Mouse (Mus musculus) gastrocnemius, adult 18-20 months (tissue): ENCODE results near the gene Dhdh. TPM values are rescaled to one million over a fixed set of nuclear protein-coding genes. Genes with fewer than 3 reads are reported as not detected.
A peak's percentile ranks its signal among the peaks of the same experiment; 100 is the strongest.
"Not testable (repeated sequence)": the region's sequence is repeated elsewhere in the genome, so short reads cannot be mapped to it uniquely, and the experiment has no call there.

Experiments used
- DNase-seq: peaks from one replicate; pipeline ENCODE4 v3.0.0; 2021; ENCODE audit warnings: low spot score
- long read RNA-seq, 2 experiments: library from polyadenylated mRNA; stranded (forward); transcript quantifications; one replicate each; pipeline ENCODE4 v2.0.0; 2021
- total RNA-seq, 2 experiments: library from RNA; stranded (reverse); gene quantifications; 2 replicates each; pipeline ENCODE4 v1.2.3; 2021

Gene Dhdh
- total RNA-seq: 10 to 100 TPM; 22.6 to 22.9 TPM
- long read RNA-seq, experiment 1, full-length matches to known transcripts: 2 of 5 reads
- long read RNA-seq, experiment 1, partial matches to known transcripts: 1 of 5 reads
- long read RNA-seq, experiment 1, other reads (novel, unspliced or antisense): 2 of 5 reads
- long read RNA-seq, experiment 2, full-length matches to known transcripts: 1 of 5 reads
- long read RNA-seq, experiment 2, partial matches to known transcripts: 0 of 5 reads
- long read RNA-seq, experiment 2, other reads (novel, unspliced or antisense): 4 of 5 reads

DNA sequence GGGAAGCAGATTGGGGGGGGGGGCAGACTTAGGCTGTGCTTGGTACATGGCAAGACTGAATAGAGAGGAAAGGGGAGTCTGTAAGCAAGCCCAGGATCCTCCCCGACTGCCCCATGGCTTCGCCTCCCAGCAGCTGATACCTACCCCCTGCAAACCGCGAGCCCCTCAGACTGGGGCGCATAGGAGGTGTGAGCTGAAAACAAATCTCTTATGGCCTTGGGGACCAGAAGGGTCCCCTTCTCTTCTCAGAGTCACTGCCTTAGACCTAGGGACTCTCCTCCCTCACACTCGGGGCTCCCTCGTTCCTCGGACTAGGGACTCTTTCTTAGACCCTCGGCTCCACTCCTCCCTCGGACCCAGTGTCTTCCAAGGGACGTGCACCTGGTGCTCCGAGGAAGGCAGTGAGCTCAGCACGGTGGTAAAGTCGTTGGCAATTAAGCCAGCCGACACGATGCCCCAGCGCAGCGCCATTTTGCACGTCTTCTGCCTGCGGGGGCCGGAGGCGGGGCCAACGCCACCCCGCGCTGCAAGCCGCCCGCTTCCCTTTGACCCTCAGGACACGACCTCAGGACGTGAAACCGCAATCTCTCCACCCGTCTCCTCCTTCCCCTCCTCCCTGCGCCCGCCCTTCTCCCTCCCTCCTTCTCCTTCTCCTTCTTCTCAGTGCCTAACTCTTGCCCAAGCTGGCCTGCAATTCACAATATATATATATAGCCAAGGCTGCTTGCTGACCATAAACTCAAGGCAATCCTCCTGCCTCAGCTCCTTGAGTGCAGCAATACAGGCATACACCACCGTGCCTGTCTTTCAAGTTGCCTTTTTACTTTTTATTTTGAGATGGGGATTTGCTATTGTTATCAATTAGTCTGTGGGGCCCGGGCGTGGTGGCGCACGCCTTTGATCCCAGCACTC, at the start of gene Dhdh:
Dhdh (minus strand) TSS at position 513 of the 912 bp plus-strand sequence.
- DNase-seq: peak; percentile 82

DNA sequence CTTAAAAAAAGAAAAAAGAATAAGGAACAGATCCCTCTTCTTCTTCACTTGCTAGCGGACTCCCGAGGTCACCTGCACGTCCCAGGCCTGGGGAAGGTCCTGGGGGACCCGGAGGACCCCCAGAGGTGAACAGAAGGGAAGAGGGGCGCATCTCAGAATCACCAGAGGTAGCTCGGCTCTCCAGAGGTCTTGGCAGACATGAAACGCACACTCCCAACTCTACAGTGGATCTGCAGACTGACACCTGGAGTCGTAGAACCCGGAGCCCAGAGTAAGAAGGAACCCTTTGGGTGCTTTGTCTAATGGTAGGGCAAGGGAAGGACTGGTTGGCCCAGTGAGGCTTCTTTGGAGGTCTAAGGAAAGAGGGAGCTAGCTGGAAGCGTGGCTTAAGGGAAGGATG, 49.0 kb upstream of the Dhdh start:
- no peak for DNase-seq

DNA sequence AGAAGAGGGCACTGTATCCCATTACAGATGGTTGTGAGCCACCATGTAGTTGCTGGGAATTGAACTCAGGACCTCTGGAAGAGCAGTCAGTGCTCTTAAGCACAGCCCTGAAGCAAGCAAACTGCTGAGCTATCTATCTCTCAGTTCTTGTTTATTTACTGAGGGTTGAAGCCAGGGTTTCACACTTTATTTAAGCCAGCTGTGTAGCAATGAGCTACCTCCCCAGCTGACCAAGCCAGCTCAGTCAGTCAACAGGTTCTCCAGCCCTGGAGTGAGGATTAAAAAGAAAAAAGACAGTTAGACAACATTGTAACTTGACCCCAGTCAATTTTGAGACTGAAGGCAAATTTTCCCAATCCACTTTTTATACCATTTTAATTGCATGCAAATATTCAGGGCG, 47.1 kb upstream of the Dhdh start:
- DNase-seq: no peak

DNA sequence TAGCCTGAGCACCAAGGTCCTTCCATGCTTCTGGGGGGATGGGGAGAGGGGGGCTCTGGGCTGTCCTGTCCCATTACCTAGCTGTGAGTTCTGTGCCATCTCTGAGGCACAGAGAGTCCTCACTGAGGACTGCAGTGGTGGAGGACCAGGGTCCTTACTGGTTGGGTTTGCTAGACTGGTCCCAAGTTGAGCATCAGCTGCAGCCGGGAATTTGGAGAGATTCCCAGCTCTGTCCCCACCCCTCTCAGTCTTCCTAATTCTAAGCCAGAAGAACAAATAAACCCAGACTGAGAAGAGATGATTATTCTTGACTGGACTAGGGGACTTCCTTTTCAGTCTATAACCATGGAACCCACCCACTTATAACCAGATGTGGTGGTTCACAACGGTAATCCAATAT, 42.0 kb upstream of the Dhdh start:
- no peak for DNase-seq

DNA sequence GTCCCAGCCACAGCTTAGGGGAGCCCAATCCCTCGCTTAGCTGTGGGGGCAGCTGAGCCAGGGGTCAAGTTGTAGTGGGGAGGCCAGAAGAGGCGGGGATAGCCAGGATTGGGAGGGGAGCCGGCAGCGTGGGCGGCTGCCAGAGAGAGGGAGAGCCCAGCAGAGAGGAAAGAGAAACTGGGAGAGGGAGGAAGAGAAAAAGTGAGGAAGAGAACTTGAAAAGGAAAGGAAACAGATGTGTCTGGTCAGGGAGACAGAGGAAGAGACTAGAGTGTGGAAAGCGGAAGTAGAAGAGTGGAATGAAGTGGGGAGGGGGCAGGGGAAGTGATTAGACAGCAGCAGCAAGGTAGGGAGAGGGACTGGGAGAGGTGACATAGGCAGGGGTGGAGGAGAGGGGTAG, 40.9 kb upstream of the Dhdh start:
- DNase-seq: no peak

DNA sequence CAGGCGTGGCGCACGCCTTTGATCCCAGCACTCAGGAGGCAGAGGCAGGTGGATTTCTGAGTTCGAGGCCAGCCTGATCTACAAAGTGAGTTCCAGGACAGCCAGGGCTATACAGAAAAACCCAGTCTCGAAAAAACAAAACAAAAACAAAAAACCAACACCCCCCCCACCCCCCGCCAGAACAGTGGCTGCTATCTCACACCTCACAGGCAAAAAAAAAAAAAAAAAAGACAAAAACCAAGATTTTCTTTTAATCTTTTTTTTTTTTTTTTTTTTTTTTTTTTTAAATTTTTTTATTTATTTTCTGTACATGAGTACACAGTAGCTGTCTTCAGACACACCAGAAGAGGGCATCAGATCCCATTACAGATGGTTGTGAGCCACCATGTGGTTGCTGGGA, 38.6 kb upstream of the Dhdh start:
- DNase-seq: not testable (repeated sequence)

DNA sequence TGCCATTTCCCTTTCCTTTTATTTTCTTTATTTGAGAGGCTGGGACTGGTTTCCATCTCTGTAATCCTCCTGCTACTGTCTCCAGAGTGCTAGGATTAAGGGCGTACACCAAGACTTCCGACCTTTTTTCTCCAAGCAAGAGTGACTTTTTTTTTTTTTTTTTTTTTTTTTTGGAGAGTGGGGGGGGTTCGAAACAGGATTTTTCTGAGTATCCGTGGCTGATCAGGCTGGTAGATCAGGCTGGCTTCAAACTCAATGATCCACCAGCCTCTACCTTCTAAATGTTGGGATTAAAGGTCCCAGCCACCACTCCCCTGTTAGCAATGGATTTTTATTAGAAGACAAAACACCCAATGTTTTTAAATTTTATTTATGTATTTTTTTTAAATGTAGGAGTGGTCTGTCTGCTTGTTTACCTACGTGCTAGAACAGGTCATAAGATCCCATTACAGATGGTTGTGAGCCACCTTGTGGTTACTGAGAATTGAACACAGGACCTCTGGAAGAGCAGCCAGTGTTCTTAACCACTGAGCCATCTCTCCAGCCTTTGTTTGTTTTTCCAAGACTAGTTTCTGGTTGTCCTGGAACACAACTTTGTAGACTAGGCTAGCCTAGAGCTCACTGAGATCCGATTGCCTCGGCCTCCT, 38.0 kb upstream of the Dhdh start:
- DNase-seq: no peak

DNA sequence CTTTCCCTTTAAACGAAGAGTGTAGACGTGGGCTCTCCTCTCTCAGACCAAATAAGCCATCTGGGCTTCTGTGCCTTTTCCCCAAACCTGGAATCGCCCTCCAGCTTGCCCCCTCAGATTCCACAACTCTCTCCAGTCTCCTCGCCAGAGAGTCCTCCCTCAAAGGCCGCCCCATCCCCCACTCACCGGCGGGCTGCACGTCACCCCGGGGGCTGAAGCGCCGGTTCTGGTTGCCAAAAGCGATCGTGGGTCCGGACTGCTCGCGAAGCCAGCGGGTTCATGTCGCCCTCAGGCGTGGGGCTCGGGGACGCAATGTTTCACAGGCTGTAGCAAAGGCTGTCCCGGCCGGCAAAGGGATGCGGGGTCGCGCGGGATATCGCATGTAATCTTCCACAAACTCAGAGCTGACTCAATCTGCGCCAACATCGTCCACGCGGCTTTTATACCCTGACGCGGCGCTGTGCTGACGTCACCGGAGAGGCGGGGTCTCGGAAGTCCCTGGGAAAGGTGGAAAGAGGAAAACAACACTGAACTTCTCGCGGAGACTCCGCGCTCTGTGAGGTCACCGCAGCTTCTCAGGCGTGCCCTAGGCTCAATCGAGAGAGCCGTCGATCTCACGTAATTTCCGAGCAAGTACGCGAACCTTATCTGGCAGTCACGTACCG, 37.3 kb upstream of the Dhdh start, which contains the start of the genes Ppp1r15a and Plekha4:
Ppp1r15a (minus strand) TSS at position 460 of the 665 bp plus-strand sequence.
Plekha4 (plus strand) TSS at position 522 of the 665 bp plus-strand sequence.
- peak; percentile 98 for DNase-seq

DNA sequence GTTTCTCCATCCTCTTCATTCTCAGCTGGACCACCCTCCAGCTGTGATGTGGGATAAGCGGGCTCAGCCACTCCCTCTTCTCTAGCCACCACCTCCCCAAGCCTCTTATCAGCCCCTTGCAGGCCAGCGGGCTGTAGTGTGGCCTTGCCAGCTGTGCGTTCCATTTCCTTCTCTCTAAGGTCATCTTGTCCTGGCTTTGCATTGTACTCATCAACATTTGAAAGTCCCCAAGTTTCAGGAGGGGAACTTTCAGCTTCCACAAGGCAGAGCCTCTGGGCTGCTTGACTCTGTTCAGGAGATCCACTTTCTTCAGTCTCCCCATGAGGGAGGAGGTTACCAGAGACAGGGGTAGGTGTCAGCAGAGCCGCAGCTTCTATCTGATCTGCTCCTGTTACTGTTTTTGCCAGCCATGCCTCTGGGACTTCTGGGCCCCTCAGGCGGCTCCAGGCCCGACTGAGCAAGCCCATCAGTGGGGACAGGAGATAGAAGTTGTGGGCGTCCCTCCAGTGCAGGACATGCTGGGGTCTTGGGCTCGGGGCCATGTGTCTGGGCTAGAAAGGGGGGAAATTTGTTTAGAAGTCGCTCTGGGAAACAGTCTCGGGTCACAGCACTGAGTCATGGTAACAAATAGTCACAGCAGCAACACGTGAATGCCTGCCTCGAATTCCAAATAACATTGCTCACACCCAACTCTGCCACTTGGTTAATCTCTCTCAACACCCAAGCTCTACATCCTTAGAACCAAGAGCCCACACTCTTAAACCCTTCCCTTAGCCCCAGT, 36.4 kb upstream of the Dhdh start:
- DNase-seq: peak; percentile 53

DNA sequence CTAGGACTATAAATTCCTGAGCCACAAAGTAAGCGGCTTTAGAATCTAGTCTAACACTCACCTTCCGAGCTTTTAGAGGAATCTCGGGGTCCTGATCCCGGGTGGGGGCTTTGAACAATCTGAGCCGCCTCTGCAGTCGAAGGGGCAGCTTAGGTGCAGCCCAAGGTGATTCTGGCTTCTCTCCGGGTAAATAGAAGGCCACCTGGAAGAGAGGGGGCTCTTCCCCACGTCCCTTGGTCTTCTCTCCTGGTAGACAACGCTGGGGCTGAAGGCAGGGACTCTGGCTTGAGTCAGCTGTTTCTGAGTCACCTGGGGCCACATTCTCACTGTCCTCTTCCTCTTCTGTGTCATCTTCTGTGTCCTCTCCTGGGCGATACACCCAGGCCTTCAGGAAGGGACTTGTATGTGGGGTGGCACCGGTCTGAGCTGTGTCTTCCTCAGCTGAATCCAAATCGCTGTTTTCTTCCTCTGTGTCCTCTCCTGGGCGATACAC, 35.1 kb upstream of the Dhdh start:
- DNase-seq: no peak

DNA sequence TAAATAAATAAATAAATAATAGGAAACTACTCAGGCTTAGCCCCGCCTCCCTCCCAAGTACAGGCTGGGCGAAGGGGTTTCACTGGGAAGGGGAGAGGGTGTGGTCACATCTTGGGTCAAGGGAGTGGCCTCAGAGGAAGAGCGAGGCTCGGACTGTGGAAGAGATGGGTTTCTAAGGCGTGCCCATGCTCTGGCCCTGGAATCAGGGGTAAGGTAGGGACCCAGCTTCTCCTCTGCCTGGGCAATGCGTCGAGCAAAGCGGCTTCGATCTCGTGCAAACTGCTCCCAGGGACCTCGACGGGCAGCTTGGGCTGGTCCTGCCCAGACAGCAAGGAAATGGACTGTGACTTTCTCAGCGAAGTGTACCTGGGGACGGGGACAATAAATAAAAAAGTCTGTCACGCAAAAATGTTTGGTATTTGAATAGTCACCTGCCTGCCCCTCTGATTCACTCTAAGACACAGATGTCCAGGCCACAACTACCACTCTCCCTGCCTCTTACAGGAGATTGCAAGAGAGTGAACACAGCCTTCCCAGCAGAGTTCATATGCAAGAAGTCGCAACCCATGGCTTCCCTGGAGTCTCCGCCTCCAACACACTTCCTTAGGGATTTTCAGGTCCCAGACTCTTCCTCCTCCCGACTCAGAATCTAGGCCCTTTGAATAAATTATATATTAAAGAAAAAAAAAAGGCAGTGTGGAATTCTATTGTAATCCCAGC, 34.5 kb upstream of the Dhdh start:
- no peak for DNase-seq

DNA sequence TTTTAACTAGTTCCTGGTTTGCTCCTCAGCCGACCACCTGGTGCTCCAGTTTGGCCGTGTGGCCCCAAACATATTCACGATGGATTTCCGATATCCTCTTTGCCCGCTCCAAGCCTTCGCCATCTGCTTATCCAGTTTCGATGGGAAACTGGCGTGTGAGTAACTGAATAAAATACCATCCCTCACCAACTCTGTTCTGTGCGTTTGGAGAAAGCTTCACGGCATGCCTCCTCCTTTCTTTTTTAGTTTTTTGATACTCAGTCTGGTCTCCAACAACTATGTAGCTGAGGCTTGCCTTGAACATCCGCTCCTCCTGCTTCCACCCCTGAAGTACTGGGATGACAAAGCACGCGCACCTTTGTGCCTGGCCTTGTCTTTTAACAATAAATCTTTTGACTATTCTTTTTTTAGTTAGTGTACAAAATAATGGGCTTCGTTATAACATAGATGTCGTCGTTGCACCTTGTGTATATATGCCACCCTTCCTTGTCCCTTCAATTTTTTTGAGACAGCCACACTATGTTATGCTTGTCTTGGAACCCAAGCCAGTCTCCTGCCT, 33.7 kb upstream of the Dhdh start:
- no peak for DNase-seq

DNA sequence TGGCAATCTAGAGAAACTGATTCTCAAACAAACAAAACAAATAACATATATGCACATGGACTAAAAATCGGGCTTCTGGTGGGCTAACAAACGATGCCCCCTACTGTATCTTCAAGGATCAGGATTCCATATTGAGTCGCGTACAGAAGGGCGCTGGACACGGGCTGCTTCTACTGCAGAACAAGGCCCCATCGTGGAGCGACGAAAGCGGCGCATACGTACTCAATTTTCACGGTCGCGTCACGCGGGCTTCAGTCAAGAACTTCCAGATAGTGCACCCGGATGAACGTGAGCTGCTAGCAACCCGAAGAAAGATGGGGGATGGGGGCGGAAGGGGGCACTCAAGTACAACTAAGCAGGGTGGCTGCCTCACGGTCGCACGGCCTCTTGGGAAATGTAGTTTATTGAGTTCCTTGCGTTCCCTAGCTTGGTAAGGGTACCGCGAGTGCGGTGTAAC, 33.2 kb upstream of the Dhdh start:
- peak; percentile 91 for DNase-seq

DNA sequence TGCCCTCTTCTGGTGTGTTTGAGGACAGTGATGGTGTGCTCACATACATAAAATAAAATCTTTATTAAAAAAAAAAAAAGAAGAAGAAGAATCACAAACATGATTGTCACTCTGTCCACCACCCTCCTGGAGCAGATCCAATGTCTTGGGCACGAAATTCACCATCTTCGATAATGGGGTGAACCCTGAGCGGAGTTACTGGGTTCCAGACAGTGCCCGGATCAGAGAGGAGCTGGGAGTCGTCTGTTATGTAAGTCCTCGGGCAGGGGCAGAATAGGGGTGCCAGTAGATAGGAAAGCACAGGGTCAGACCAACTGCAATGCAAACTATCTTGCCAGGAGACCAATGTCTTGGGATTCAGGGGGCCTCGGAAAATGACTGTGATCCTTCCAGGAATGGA, 32.0 kb upstream of the Dhdh start:
- DNase-seq: no peak

DNA sequence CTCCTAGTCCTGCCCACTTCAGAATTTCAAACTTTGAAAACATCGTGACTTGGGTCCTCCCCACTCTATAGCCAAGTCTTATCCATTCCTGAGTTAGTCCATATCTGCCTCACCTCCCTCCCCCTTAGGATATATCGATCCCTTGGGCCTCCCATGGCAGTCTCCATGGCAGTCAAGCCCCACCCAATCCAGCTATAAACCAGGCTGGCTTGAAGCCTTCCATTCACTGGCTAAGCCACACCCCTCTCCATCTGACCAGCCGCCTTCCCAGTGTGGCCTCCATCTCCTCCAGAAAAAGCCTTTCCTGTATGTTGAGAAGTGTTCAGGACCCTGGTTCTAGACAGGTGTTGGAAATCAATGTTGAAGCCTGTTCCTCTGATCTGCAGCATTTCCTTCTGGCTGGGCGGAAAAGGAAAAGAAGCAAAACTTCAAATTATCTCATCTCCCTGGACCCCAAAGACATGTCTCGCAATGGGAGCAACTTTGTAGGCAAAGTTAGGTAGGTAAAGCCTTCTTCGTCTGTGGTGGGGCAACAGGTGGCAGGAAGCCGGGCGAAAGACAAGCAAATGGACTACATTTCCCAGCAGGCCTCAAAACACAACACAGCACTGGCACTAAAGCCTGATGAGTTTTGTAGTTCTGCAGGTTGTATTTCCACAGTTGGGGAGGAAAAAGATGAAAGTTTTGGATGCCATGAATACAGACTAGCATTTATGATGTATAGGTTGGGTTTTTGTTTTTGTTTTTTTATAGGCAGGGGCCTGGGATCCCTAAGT, 30.9 kb upstream of the Dhdh start:
- DNase-seq: no peak

DNA sequence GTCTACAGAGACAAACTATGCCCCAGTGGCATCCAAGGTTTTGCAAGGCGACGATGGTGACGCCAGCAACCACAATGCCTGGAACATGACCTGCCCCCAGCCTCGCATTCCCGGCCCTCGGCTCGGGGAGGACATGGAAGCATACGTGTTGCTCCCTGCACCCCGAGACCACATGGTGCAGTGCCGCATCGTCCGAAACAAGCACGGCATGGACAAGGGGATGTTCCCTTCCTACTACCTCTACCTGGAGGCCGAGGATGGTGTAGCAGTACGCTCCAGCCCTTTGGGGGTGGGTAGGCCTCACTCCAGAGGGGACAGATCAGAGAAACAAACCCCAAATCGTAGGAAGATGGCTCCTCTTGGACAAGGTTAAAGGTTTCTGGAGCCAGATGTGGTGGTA, 30.0 kb upstream of the Dhdh start:
- DNase-seq: no peak

DNA sequence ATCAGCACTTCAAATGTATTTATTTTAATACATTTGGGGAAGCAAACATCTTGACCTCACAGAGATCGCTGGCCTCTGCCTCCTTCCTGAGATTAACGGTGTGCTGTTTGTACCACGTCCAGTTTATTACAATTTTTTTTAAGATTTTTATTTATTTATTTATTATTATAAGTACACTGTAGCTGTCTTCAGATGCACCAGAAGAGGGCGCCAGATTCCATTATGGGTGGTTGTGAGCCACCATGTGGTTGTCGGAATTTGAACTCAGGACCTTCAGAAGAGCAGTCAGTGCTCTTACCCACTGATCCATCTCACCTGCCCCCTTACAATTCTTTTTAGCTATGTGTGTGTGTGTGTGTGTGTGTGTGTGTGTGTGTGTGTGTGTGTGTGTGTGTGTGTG, 28.2 kb upstream of the Dhdh start:
- not testable (repeated sequence) for DNase-seq

DNA sequence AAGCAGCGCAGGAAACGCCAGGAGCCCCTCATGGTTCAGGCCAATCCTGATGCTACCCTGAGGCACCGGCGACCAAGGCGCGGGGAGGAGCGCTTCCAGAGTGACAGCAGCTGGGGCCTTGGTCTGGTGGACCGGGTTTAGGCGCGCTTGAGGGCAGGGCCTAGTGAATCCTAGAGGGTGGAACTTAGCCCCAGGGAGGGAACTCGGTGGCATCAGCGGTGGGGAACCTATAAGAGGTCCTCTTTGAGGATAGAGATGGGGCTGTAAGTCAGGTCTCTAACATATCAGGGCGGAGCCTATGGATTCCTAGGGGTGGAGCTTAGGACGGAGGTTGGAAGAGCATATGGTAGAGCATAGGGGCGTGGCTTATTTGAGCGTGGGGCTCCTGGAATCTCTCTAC, 26.8 kb upstream of the Dhdh start:
- no peak for DNase-seq

DNA sequence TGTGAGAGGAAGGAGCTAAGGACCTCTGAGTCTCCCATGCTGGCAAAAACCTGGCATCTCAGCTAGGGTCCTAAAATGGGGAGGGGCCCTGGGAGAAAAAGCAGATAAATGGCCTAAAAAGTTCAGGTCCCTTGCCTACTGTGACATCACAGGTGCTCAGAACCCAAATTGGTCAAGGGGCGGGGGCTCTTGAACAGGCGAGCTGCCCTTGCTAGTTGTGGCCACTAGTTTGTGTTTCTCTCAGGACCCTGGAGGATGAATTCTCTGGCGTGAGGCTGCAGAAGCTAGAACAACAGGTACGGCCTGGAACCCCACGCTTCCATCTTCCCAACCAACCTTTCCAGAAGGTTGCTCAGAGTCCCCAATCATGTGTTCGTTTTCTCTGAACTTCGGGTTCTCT, 25.8 kb upstream of the Dhdh start:
- no peak for DNase-seq
